Mouse (Mus musculus): ENCODE results near the gene Hist1h3e. TPM values are rescaled to one million over a fixed set of nuclear protein-coding genes. Genes with fewer than 3 reads are reported as not detected.
A peak's percentile ranks its signal among the peaks of the same experiment; 100 is the strongest.
"Not testable (repeated sequence)": the region's sequence is repeated elsewhere in the genome, so short reads cannot be mapped to it uniquely, and the experiment has no call there.

The Hist1h3e gene
- polyA plus RNA-seq, 1 experiment from 2014 or later, result 3.5 TPM

GRCm38 (mm10) chr13:23592614-23593013, 30.4 kb upstream of the Hist1h3e start:
- H3K27ac ChIP-seq, result 0 out of 2 replicates have a peak overlapping the region, but pooled peaks have one; percentile 12
- peaks cover 8% of the 10 kb centered on the region; the same call in 1 of the 2 replicates for H3K4me1 ChIP-seq
- no peak for DNase-seq (ENCODE audit: low spot score)
- no peaks in the 10 kb centered on the region for H3K27me3 ChIP-seq (ENCODE audit: insufficient read depth, poor library complexity, severe bottlenecking)
- no peaks in the 10 kb centered on the region for H3K9me3 ChIP-seq
- H3K36me3 ChIP-seq, result no peaks in the 10 kb centered on the region
- H3K4me3 ChIP-seq, result no peak overlapping the region
- 85% methylated on average over 7 of the region's 7 CpGs for WGBS

- not testable (repeated sequence) for H3K36me3 ChIP-seq; H3K9me3 ChIP-seq; H3K27me3 ChIP-seq (ENCODE audit: insufficient read depth, poor library complexity, severe bottlenecking); H3K27ac ChIP-seq; DNase-seq (ENCODE audit: low spot score); H3K4me3 ChIP-seq
- H3K4me1 ChIP-seq, result peaks cover 11% of the 10 kb centered on the region
- WGBS, result 73% methylated on average over 7 of the region's 7 CpGs
These were observed 29.7 kb upstream of the Hist1h3e start for GRCm38 (mm10) chr13:23591886-23592285.

- Histone ChIP-seq H3K27ac (no peak overlapping the region), H3K27me3 (ENCODE audit: insufficient read depth, poor library complexity, severe bottlenecking) (no peaks in the 10 kb centered on the region), H3K36me3 (no peaks in the 10 kb centered on the region), H3K4me3 (no peak overlapping the region), H3K4me1 (peaks cover 15% of the 10 kb centered on the region), H3K9me3 (no peaks in the 10 kb centered on the region)
- DNase-seq (ENCODE audit: low spot score), result no peak
- 89% methylated on average over 7 of the region's 7 CpGs for WGBS
These were observed 29.0 kb upstream of the Hist1h3e start for GRCm38 (mm10) chr13:23591206-23591605.

DNA sequence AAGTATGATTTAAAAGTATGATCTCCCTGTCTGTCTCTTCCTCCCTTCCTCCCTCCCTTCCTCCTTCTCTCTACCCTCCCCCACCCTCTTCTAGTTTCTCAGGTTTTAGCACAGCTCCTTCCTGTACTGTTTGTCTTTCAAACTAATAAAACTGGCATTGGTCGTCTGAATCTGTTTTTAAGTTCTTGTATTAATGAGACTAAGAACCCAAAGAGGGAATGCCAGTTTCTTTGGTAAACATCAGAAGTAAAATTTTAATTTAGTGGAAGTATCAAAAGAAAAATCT, 24.7 kb upstream of the Hist1h3e start:
- no peak for DNase-seq (ENCODE audit: low spot score)
- H3K9me3 ChIP-seq, result no peaks in the 10 kb centered on the region
- peak overlapping the region; percentile 93 for H3K27ac ChIP-seq
- WGBS, result 13% methylated on average over 1 of the region's 1 CpGs
- H3K36me3 ChIP-seq, result no peaks in the 10 kb centered on the region
- H3K27me3 ChIP-seq (ENCODE audit: insufficient read depth, poor library complexity, severe bottlenecking), result no peaks in the 10 kb centered on the region
- H3K4me3 ChIP-seq, result peak overlapping the region; percentile 59
- H3K4me1 ChIP-seq, result peaks cover 15% of the 10 kb centered on the region

DNA sequence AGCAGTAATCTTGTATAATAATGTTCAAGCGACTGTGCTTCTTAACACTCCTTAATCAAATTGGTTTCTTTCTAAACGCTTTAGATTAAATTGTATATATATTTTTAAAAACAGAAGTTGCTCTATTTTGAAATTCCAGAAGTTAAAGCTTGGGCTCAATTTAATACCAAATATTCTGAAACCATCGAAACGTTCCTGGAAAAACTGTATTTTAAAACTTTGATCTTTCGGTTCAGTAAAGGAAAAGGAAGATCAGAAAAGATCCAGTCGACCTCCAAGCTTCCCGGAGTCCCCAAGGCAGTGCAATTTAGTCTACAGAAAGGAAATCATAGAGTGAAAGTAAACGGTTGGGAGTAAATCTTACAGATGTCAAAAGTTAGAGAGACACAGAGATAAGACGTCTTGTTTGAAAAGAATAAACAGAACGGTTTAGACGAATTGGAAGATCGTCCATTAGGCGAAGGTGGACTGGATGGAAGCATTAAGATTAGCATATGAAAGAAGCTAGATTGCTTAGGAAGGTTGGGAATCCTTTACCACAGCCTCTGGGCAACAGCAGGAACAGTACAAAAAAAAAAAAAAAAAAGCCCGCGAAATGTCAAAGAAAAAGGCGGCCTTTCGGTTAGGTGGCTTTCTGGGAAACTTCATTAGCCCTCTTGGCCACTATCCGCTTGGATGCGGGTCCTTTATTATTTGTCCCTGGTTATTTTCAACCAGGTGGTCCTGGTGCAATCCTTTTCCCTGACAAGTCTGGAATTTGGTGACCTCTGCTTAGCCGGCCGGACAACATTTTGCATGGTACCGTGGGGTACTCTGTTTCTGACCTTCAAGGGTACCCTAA, 24.1 kb upstream of the Hist1h3e start:
- H3K36me3 ChIP-seq, result no peaks in the 10 kb centered on the region
- H3K27me3 ChIP-seq (ENCODE audit: insufficient read depth, poor library complexity, severe bottlenecking), result no peaks in the 10 kb centered on the region
- H3K4me3 ChIP-seq, result peak overlapping the region; percentile 59
- no peak for DNase-seq (ENCODE audit: low spot score)
- no peaks in the 10 kb centered on the region for H3K9me3 ChIP-seq
- peaks cover 17% of the 10 kb centered on the region for H3K4me1 ChIP-seq
- H3K27ac ChIP-seq, result peak overlapping the region; percentile 93
- WGBS, result 4% methylated on average over 22 of the region's 22 CpGs

- peaks cover 17% of the 10 kb centered on the region for H3K4me1 ChIP-seq
- peak overlapping the region; percentile 93 for H3K27ac ChIP-seq
- H3K9me3 ChIP-seq; H3K36me3 ChIP-seq; H3K27me3 ChIP-seq (ENCODE audit: insufficient read depth, poor library complexity, severe bottlenecking): not testable (repeated sequence)
- peak overlapping the region; percentile 59 for H3K4me3 ChIP-seq
- peak; percentile 91 for DNase-seq (ENCODE audit: low spot score)
- WGBS, result under 1% methylated on average over 28 of the region's 36 CpGs
These were observed 23.4 kb upstream of the Hist1h3e start for GRCm38 (mm10) chr13:23585442-23586098.

GRCm38 (mm10) chr13:23585029-23585441, 22.9 kb upstream of the Hist1h3e start:
- H3K36me3 ChIP-seq, result no peaks in the 10 kb centered on the region
- under 1% methylated on average over 21 of the region's 21 CpGs for WGBS
- H3K27ac ChIP-seq, result peak overlapping the region; percentile 91
- no peaks in the 10 kb centered on the region for H3K27me3 ChIP-seq (ENCODE audit: insufficient read depth, poor library complexity, severe bottlenecking)
- no peaks in the 10 kb centered on the region for H3K9me3 ChIP-seq
- H3K4me3 ChIP-seq, result peak overlapping the region; percentile 59
- peak; percentile 81 for DNase-seq (ENCODE audit: low spot score)
- peaks cover 17% of the 10 kb centered on the region for H3K4me1 ChIP-seq

- Histone ChIP-seq H3K27ac (peak overlapping the region; percentile 91), H3K4me1 (peaks cover 17% of the 10 kb centered on the region), H3K9me3 (no peaks in the 10 kb centered on the region), H3K36me3 (no peaks in the 10 kb centered on the region), H3K4me3 (peak overlapping the region; percentile 59), H3K27me3 (ENCODE audit: insufficient read depth, poor library complexity, severe bottlenecking) (no peaks in the 10 kb centered on the region)
- no peak for DNase-seq (ENCODE audit: low spot score)
These were observed 22.2 kb upstream of the Hist1h3e start for GRCm38 (mm10) chr13:23584331-23584730.

DNA sequence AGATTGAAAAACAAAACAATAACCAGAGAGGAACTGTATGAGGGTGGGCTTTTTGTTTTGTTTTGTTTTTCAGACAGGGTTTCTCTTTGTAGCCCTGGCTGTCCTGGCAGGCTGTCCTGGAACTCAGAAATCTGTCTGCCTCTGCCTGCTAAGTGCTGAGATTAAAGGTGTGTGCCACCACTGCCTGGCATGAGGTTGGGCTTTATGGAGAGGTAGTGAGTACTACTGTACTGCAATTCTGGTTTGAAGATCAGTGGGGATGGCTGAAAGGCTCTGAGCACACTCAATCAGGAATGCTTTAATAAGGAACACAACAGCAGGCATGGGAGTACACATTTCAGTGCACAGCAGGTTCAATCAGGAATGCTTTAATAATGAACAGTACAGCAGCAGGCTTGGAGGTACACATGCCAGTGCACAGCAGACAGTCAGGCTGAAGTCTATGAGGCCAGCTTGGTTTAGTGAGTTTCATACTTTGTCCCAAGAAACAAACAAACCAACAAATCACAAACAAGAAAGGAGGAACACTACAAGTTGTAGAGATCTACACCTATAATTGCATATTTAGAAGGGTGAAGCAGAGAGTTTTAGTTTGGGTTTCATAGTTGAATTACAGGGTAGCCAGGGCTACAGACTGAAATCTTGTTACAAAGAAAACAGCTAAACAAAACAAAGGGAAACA, 21.4 kb upstream of the Hist1h3e start:
- no peak for DNase-seq (ENCODE audit: low spot score)
- Histone ChIP-seq H3K9me3 (no peaks in the 10 kb centered on the region), H3K4me1 (peaks cover 17% of the 10 kb centered on the region), H3K4me3 (no peak overlapping the region), H3K27ac (peak overlapping the region; percentile 81), H3K27me3 (ENCODE audit: insufficient read depth, poor library complexity, severe bottlenecking) (no peaks in the 10 kb centered on the region), H3K36me3 (no peaks in the 10 kb centered on the region)

- no peak for DNase-seq (ENCODE audit: low spot score)
- WGBS, result 10% methylated on average over 6 of the region's 6 CpGs
These were observed 20.3 kb upstream of the Hist1h3e start for GRCm38 (mm10) chr13:23582219-23583056.

GRCm38 (mm10) chr13:23581408-23582218, 19.4 kb upstream of the Hist1h3e start, which contains the start of gene Hist1h4d:
TSS of gene Hist1h4d (plus strand) at chr13:23581598.
- peak within 1 kb of the TSS; percentile 58 for H3K4me3 ChIP-seq
- peaks cover 12% of the 10 kb centered on the region for H3K4me1 ChIP-seq
- peak; percentile 98 for DNase-seq (ENCODE audit: low spot score)
- H3K9me3 ChIP-seq, result no peaks in the 10 kb centered on the region
- no peaks in the 10 kb centered on the region for H3K36me3 ChIP-seq
- peak within 1 kb of the TSS; percentile 78 for H3K27ac ChIP-seq
- under 1% methylated on average over 43 of the region's 43 CpGs for WGBS
- no peaks in the 10 kb centered on the region for H3K27me3 ChIP-seq (ENCODE audit: insufficient read depth, poor library complexity, severe bottlenecking)

More at GRCm38 (mm10) chr13:23582219-23583056, 20.3 kb upstream of the Hist1h3e start:
- H3K27ac ChIP-seq, result peak overlapping the region; percentile 81
- peak overlapping the region; percentile 58 for H3K4me3 ChIP-seq
- no peaks in the 10 kb centered on the region for H3K9me3 ChIP-seq
- no peaks in the 10 kb centered on the region for H3K27me3 ChIP-seq (ENCODE audit: insufficient read depth, poor library complexity, severe bottlenecking)
- no peaks in the 10 kb centered on the region for H3K36me3 ChIP-seq
- H3K4me1 ChIP-seq, result peaks cover 17% of the 10 kb centered on the region

DNA sequence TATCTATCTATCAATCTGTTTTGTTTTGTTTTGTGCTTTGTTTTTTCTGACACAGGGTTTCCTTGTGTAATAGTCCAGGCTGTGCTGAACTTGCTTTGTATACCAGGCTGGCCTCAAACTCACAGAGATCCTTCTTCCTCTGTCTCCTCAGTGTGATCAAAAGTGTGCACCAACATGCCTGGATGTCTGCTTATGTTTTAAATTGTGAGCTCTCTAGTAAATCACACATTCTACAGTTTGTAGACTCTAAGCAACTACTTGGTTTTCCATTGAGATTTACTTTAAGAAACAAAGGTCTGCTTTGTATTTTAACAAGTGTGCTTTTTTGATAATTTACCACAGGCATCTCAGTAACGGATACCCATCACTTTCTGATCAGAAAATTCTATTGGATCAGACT, 15.7 kb upstream of the Hist1h3e start:
- H3K4me3 ChIP-seq, result no peak overlapping the region

More for the DNA sequence above, 15.7 kb upstream of the Hist1h3e start:
- WGBS, result 94% methylated on average over 1 of the region's 1 CpGs
- Histone ChIP-seq H3K4me1 (peaks cover 11% of the 10 kb centered on the region; the same call in 1 of the 2 replicates), H3K9me3 (no peaks in the 10 kb centered on the region), H3K36me3 (no peaks in the 10 kb centered on the region), H3K27ac (no peak overlapping the region), H3K27me3 (ENCODE audit: insufficient read depth, poor library complexity, severe bottlenecking) (no peaks in the 10 kb centered on the region)
- DNase-seq (ENCODE audit: low spot score), result no peak
